Mouse (Mus musculus) heart, postnatal 10 days (tissue): ENCODE data around the gene Trmt1. TPM values are rescaled to one million over a fixed set of nuclear protein-coding genes. Genes with fewer than 3 reads are reported as not detected.

ENCODE experiments used
- DNase-seq, 2 experiments: peaks; one replicate each; pipeline ENCODE4 v3.0.0; 2021
- intact Hi-C: fragments of 180-260 bp; cut with DNase I; formaldehyde crosslinking; loops from one replicate; pipeline ENCODE4 v1.15.1; 2025
- total RNA-seq, 2 experiments: library from RNA; stranded (reverse); gene quantifications; 2 replicates each; pipeline ENCODE4 v1.2.3; 2021

The Trmt1 gene
- total RNA-seq = 10 to 100 TPM; 40.3 to 40.6 TPM

DNA sequence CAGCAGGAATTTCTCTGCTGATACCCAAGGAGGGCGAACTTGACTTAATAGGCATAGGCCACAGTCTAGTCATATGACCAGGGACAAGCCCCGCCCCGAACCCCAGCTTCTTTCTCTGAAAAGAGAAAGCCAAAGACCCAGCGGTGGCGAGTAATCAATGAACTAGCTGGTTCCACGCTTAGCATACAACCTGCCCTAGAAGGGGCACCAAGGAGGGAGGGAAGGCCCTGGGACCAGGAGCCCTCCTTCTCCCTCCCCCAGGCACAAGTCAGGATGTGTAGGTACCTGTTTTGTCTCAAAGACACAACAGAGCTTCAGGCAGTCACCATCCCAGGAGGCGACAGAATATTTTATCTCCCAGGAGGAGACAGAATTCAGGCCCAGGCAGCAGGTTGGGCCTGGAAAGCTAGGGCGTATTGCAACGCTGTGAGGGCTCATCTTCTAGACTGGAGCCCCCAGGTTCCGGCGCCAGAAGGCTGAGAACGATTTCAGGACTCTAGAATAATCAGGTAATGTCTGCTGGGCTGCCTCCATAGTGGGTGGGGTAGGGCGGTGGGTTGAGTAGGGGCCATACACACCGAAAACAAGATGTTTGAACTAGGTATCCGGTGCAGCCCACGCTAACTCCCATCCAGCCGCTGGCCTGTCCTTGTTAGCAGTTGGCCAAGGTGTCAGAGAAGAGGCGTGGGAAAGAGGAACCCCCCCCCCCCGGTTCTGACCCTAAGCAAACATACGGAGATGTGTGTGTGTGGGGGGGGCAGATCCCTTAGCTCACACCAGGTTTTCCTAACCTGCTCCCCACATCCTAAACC, at the start of gene Trmt1:
TSS of gene Trmt1 (plus strand) at position 117 of the 812 bp plus-strand sequence.
- intact Hi-C loops = loop anchor here (1.0 to 5.0 kb wide), 2 partner anchors 21 to 94 kb away; no protein-coding TSS in a partner anchor
- DNase-seq = peak in 1 of 2 experiments; percentile 23

DNA sequence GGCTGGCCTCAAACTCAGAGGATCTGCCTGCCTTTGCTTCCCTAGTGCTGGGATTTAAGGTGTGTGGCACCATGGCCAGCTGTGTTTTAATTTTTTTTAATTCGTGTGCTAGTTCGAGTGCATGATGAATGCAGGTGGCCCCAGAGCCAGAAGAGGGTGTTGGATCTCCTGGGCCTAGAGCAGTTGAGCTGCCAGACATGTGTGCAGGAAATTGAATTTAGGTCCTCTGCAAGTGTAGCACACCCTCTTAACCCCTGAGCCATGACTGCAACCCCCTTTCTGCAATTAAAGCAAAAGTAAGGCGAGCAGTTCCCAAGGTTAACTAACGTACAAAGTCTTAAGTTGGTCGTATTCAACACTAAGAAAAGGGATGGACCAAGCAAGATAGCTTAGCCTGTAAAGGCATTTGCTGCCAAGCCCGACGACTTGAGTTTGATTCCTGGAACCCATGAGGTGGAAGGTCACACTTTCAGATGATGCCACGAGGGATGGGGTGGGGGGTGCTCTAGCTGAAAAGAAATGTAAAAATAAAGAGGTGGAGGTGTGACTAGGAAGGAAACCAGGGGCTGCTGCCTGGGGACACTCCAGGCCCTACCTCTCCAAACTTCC, 48.1 kb upstream of the Trmt1 start:
- no peak for DNase-seq
- intact Hi-C loops = loop anchor here (2.0 kb wide), 2 partner anchors 45 to 175 kb away; no protein-coding TSS in a partner anchor

- DNase-seq = peak; percentile 34 to 55
- intact Hi-C loops = loop anchor here (1.0 to 2.0 kb wide), 3 partner anchors 24 to 174 kb away; partner anchors contain the start of gene Ier2
Observed at GRCm38 (mm10) chr8:84638555-84639161, 47.4 kb upstream of the Trmt1 start.

DNA sequence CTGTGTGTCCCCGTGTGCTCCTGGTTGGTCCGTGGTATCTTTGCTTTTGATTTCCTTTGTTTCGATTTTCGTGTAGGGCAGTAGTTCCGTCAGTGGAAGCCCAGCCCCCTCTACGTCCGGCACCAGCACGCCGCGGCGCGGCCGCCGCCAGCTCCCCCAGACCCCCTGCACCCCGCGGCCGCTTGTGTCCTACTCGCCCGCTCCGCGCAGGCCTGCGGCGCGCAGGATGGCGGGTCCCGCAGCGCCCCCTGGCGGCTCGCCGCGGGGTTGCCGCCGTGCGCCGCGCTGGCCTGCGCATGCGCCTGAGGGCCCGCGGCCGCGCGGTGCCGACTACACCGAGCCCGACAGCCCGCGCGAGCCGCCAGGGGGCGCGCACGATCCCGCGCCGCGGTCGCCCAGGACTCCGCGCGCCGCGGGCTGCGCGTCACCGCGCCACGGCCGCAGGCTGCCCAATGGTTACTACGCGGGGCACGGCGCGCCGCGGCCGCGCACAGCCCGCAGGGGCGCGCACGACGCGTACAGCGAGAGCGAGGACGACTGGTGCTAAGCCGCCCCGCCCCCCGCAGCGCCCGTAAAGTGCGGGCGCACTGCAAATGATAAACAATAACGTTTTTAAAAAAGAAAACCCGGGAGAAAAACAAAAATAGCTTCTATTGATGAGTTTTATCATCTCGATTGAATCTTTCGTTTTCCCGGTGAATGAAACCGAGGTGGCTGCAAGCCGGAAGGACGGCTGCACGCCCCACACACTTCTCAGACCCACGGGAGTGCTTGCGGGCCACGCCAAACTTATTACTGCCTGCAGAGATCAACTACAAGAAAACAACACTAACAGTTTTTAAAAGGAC, 46.7 kb upstream of the Trmt1 start:
- DNase-seq = peak; percentile 94 to 95
- intact Hi-C loops = loop anchor here (1.0 to 2.0 kb wide), 3 partner anchors 23 to 173 kb away; partner anchors contain the start of gene Ier2

DNA sequence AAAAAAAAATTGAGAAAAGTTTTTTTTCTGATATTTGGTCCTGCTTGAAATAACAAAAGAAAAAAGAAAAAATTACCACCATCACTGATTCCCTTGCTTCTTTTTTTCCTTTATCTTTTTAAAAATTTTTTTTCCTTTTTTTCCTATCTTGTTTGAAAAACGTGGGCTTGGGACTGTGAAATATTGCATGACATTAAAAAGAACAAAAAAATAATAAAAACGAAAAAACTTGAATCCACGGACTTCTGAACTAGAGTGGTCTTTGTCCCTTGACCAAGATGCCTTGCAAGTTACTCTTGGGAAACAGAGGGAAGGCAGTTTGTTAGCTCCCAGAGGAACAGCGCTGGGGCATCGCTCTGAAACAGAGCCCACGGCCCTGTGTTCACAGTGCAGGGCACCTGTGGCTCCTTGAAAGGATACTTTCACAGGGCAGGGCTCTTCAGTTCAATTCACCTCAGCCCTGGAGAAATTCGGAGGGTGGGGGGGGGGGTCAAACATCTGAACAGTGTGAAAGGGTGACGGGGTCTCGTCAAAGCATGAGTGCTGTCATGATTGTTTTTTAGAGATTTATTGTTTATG, 46.0 kb upstream of the Trmt1 start:
- DNase-seq = no peak
- intact Hi-C loops = no loop called here

GRCm38 (mm10) chr8:84640617-84641294, 45.4 kb upstream of the Trmt1 start:
- DNase-seq = no peak
- intact Hi-C loops = no loop called here

- intact Hi-C loops = no loop called here
- no peak for DNase-seq
Observed at GRCm38 (mm10) chr8:84641578-84642361, 44.3 kb upstream of the Trmt1 start.

DNA sequence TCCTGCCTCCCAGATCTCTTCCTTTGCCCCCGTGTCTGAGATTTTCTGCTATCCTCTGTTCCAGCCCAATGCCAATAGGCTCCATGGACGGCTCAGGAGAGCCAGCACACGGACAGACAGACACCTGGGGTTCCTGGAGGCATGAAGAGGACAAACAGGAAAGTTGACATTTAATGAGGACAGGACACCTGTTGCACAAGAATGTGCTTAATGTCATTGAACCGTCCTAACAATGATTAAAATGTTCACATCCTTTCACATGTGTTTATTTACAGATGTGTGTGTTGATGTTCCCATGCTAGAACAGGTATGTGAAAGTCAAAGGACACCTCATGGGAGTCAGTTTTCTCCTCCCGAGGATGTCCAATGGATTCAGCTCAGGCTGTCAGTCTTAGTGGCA, 43.1 kb upstream of the Trmt1 start:
- intact Hi-C loops = loop anchor here (1.0 kb wide), 1 partner anchor 12 kb away; no protein-coding TSS in a partner anchor
- DNase-seq = no peak

GRCm38 (mm10) chr8:84646800-84647199, 39.3 kb upstream of the Trmt1 start:
- intact Hi-C loops = no loop called here
- no peak for DNase-seq

GRCm38 (mm10) chr8:84647461-84647901, 38.6 kb upstream of the Trmt1 start:
- intact Hi-C loops = no loop called here
- DNase-seq = peak in 1 of 2 experiments; percentile 31

DNA sequence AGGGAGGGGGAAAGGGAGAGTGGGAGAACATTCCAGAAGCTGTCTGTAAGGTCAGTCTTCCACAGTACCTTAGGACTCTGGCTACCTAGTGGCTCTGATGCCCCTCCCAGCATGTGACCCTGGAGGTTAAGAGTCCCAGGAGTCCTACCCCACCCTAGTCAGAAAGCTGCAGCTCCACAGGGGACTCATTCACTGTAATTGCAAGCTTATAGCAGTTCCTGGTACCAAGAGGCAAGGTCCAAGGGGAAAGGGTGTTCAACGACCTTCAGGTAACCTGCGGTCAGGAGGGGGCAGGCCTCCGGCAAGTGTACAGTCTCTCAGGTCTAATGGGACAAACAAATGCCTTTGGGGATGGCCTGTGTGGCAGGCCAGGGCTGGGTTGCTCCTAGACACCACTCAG, 35.9 kb upstream of the Trmt1 start:
- DNase-seq = no peak
- intact Hi-C loops = no loop called here

DNA sequence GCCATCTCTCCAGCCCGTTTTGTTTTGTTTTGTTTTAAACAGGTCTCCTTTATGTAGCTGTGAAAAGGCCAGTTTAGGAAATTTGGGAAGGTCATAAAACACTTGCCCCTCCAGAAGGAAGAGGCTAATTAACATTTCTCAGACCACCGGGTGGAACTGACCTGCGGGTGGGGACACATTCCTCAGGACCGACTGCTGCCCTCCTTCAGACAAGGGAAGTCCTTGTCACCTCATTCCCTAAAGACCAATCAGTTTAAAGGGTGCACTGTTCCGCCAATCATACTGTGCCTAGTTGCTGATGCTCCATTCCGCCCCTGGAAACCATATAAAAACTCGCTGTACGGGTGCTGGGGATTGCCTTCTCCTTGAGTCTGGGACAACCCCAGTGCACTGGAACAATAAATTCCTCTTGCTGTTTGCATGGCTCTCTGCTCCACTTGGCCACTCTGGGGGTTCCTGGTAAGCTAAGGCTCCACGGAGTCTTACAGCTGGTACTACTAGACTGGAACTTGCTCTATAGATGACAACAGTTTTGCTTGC, 32.9 kb upstream of the Trmt1 start:
- intact Hi-C loops = no loop called here
- no peak for DNase-seq

GRCm38 (mm10) chr8:84654597-84654996, 31.5 kb upstream of the Trmt1 start:
- intact Hi-C loops = no loop called here
- no peak for DNase-seq

DNA sequence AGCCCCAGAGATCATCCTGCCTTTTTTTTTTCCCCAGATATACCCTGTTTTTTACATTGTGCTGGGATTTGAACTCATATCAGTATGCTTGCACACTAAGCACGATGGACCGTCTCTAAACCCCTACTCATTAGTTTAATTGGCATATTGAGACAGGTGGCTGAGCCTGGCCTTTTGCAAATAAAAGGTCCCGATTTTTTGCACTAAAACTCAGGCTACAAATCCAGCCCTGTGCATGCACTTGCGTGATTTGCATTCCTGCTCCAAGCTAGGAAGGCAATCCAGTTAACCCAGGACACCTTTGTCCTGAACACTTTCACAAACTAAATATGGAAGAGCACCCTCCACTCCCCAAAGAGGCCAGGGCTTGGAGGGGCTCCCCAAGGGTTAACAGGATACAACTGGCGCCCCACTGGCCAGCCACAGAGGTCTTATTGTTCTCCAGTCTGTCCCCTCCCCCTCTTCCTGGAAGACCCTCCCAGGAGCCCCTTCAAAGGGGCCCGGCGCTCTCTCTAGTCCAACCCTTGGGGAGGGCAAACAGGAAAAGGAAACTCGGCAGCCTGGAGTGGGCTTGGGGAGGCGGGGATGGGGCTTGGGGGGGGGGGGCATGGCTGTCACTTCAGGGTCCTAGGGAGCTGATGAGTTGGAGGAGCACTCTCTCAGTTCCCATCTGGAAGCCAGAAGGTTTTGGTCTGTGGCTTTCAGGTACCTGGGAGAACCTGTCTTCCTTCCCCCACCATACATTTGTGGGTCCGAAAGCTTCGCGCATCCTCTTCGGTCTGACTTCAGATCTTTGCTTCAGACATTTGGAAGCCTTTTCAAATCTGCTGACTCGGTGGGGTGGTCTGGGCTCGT, 30.5 kb upstream of the Trmt1 start:
- DNase-seq = peak; percentile 50 to 60
- intact Hi-C loops = loop anchor here (1.0 kb wide), 1 partner anchor 12 kb away; no protein-coding TSS in a partner anchor

DNA sequence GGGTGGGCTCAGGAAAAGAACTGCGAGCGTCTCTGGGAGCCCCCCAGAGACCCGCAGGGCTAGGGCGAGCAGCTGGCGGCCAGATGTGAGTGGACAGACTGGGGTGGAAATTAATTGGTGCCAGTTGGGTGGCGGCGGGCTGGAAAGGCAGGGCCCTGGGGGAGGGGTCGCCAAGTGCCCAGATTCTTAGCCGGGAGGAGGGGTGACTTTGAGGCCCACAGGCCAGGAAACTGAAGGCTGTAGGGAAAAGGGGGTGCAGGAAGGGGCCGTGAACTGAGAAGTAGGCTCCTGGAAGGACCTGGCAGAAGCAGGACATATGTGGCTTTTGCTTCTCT, 29.9 kb upstream of the Trmt1 start:
- DNase-seq = peak in 1 of 2 experiments; percentile 53
- intact Hi-C loops = no loop called here

DNA sequence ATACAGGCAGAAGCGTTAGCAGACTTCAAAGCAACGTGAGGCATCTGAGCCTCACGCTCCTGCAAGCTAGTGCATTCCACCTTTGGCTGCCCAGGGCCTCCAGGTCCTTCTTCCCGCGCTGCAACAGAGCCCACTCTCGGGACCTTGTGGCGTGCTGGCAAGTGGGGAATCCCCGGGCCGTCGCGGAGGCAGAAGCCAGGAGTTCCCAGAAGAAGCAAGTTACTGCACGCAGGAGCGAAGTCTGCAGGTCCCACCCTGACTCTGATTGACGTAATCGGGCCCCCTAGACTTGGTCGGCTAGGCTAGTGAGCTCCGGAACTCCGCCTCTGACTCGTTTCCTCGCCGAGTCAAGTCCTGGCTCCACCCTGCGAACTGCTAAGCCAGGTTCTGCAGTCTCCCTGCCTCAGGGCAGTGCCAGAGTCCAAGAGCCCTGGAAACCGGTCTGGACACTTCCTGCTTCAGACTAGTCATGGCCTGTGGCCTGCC, 29.4 kb upstream of the Trmt1 start:
- DNase-seq = peak; percentile 84 to 86
- intact Hi-C loops = no loop called here

DNA sequence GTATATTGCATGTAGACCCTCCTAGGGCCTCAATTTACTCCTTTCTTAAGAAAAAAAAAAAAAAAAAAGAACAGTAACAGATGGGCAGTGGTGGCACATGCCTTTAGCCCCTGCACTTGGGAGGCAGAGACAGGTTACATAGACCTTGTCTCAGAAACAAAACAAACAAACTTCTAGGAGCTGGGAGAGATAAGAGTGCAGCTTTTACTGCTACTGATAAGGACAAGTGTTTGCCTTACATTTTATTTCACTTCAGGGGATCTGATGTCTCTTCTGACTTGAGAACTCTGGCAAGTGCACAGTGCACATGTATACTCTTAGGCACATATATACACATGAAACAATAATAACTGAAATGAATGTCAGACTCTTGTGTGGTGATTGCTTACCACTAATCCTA, 28.9 kb upstream of the Trmt1 start:
- no peak for DNase-seq
- intact Hi-C loops = no loop called here
